Mouse (Mus musculus) retina, postnatal 1 day (tissue): ENCODE measurements around the gene Pbrm1.

Source experiments
- DNase-seq: peaks from one replicate; pipeline ENCODE4 v3.0.0-alpha.2; 2012

Pbrm1 gene

DNA sequence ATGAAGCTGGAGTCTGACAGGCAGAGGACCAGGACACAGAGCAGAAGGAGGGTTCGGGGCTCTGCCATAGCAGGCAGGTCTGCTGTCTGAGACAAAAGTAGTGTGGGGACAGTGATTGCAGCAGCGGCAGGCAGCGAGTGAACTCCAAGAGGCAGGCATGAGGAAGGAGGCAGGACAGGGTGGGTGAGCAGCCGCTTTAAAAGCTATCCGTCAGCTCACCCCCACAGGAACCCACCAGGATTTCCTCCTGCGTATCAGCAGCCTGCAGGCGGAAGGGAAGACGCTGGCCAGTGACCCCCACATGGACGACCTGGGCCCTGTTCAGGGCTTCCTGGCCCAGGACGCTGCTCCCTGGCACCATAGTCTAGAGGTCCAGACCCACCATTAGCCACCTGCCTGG lies 149.5 kb downstream of the Pbrm1 start, which contains the start of gene Stab1:
Gene Stab1 (minus strand): TSS at position 217 of the 400 bp plus-strand sequence.
- no peak for DNase-seq

DNA sequence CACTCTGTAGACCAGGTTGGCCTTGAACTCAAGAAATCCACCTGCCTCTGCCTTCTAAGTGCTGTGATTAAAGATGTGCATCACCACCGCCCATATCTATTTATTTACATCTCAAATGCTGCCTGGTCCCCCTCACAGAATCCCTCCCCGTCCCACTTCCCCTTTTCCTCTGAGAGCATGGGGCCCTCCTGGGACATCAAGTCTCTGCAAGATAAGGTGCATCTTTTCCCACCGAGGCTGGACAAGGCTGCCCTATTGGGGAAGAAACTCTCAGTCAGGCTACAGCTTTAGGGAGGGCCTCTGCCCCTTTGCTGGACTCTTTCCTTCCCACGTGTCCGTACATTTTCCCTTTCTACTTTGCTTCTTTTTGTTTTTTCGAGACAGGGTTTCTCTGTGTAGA lies 150.6 kb downstream of the Pbrm1 start:
- no peak for DNase-seq

GRCm38 (mm10) chr14:31170963-31171362 lies 152.0 kb downstream of the Pbrm1 start:
- no peak for DNase-seq
